Mouse (Mus musculus) testis, adult 10 weeks (tissue): ENCODE results near the gene Tmem37. TPM values are rescaled to one million over a fixed set of nuclear protein-coding genes. Genes with fewer than 3 reads are reported as not detected.

Experiments
- polyA plus RNA-seq: library from polyadenylated mRNA; stranded (reverse); fragments of 350-450 nt; fragmentation: Illumina TruSeq; extraction: RNeasy Lipid Tissue Mini Kit (QIAGEN cat#74804); gene quantifications from one replicate; pipeline ENCODE4 v1.2.3, GENCODE M21; 2014; ENCODE audit warnings: low read depth, low replicate concordance

Gene Tmem37
- 0.15 TPM for polyA plus RNA-seq

DNA sequence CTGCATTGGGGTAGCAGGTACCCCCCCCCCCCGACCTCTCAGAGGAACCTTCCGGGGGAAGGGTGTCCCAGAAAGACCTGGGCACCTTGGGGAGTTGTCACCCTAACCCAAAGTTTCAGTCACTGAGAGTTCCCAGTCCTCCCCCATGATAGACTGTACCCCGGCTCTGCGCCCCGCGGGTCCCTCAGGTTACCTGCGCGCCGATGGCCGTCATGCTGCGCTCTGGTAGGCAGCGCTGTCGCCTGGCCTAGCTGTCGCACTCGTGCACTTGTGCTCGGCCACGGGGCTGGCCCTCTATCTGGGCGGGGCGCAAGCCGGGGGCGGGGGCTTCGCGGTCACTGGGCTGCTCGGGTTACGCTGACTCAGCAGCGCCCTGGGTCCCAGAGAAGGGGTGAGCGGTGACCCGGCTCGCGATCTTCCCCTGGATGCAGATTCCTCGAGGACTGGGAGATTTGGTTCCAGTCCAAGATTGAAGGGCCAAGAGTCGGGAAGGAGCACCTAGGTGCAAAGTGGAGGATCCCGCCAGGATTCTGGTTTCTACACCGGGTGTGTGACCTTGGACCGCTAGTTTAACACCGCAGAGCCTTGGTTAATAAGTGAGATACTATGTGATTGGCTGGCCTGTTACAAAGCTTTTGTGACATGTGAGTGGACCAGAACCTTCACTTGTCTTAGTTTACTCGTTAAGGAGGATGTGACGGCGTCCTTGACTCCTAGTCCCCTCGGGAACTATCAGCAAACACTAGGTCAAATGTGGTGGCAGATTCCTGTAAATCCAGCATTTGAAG is at the start of gene Tmem37:
Gene Tmem37, minus strand, starts transcription at position 556 of the 788 bp plus-strand sequence.

DNA sequence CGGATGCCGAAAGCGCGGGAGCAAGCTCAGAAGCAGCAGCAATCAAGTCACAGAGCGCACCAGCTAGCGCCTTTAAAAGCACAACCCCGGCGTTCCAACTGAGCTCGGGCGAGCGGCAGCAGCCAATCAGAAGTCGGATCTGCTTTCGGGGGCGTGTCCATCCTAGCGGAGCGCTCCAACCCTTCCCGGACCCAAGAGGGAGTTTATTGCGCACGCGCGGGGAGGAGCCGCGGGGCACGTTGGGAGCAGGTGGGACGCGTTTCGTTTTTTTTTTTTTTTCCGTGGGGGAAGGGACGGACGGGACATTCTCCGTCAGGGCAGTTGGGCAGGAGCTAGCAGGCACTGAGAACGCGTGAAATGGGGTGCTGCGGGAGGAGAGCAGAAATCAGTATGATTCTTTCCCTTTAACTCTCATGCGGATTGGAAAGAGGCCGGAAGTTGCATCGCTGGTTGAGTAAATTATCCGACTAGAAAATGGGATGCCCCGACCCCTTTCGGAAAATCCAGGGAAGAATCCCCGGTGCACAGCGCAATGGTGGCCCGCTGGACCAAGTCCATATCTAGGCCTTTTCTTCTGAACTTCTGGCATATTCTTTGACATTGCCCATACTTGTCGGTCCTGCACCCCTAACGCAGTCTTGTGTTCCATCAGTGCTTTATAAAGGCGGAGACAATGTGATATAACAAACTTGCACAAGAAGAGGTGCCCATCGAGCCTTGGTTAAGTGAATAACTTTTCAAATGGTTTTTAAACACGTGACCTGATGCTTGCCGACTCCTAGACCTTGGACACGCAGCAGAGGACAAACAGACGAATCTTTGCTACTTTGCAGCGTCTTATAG is 47.3 kb upstream of the Tmem37 start, which contains the start of the genes Dbi and 3110009E18Rik:
Gene Dbi, minus strand, starts transcription at position 110 of the 843 bp plus-strand sequence.
Gene 3110009E18Rik, plus strand, starts transcription at position 219 of the 843 bp plus-strand sequence.

Other genes starting within 250 kb of the Tmem37 start
- 130 TPM for gene Ptpn4, start 236.5 kb downstream of the Tmem37 start, polyA plus RNA-seq
- 4.4 TPM for gene Tmem177, start 160.9 kb downstream of the Tmem37 start, polyA plus RNA-seq
- 63.4 TPM for gene Cfap221, start 76.8 kb downstream of the Tmem37 start, polyA plus RNA-seq
- gene Sctr, start 67.2 kb downstream of the Tmem37 start, polyA plus RNA-seq = not detected
- 103 TPM for gene Dbi, start 47.0 kb upstream of the Tmem37 start, polyA plus RNA-seq
- gene 3110009E18Rik, start 47.1 kb upstream of the Tmem37 start, polyA plus RNA-seq = 18.2 TPM
- 0.32 TPM for gene Steap3, start 198.6 kb upstream of the Tmem37 start, polyA plus RNA-seq